Mouse (Mus musculus) liver, postnatal 0 days (tissue): ENCODE measurements at regions not wholly inside any gene's neighbourhood (a gene's known extent, or its start where the extent isn't known, plus 50 kb on each side); places are given as distances from the start of the nearest gene placed in this dataset. TPM values are rescaled to one million over a fixed set of nuclear protein-coding genes. Genes with fewer than 3 reads are reported as not detected.

Source experiments
- ATAC-seq: fragments of 200-750 bp; cut with Nextera tagmentation; 2 replicates; pipeline ENCODE4 v1.8.0; 2017; ENCODE audit warnings: mild to moderate bottlenecking, moderate library complexity
- DNase-seq: peaks from one replicate; pipeline ENCODE4 v3.0.0-alpha.2; 2016
- H3K27ac ChIP-seq: fragments of 300-500 bp; sonication (generic); 2 replicates; pipeline ENCODE4 v1.5.1; 2014; ENCODE audit warnings: antibody characterized with exemption, moderate library complexity, mild to moderate bottlenecking, low read depth
- H3K27me3 ChIP-seq: fragments of 300-500 bp; sonication (generic); 2 replicates; pipeline ENCODE4 v1.6.1; 2014; ENCODE audit warnings: low read length, control low read depth, mixed read lengths; ENCODE audit not compliant: insufficient read depth
- H3K36me3 ChIP-seq: fragments of 300-500 bp; sonication (generic); replicated peaks from 2 replicates; pipeline ENCODE4 v1.6.1; 2014; ENCODE audit warnings: mild to moderate bottlenecking, control low read depth, low read length, moderate library complexity, mixed read lengths; ENCODE audit not compliant: insufficient read depth
- H3K4me1 ChIP-seq: fragments of 300-500 bp; sonication (generic); 2 replicates; pipeline ENCODE4 v1.6.1; 2014; ENCODE audit warnings: antibody characterized with exemption, mild to moderate bottlenecking, control low read depth; ENCODE audit not compliant: insufficient read depth
- H3K4me2 ChIP-seq: fragments of 300-500 bp; sonication (generic); 2 replicates; pipeline ENCODE4 v1.6.1; 2014; ENCODE audit warnings: low read depth, mild to moderate bottlenecking, low read length, moderate library complexity, mixed read lengths
- H3K4me3 ChIP-seq: fragments of 300-500 bp; sonication (generic); 2 replicates; pipeline ENCODE4 v1.5.1; 2014; ENCODE audit warnings: low read depth, low read length
- H3K9ac ChIP-seq: fragments of 300-500 bp; sonication (generic); replicated peaks from 2 replicates; pipeline ENCODE4 v1.6.1; 2014; ENCODE audit warnings: mild to moderate bottlenecking, moderate library complexity
- H3K9me3 ChIP-seq: fragments of 300-500 bp; sonication (generic); 2 replicates; pipeline ENCODE4 v1.6.1; 2016; ENCODE audit warnings: mild to moderate bottlenecking, control low read depth, low read length, mixed read lengths
- CTCF ChIP-seq: sonication (generic); IDR thresholded peaks from 2 replicates; pipeline ENCODE4 v1.5.1; 2016; ENCODE audit warnings: antibody characterized with exemption, low read depth
- EP300 ChIP-seq: IDR thresholded peaks from 2 replicates; pipeline ENCODE4 v1.6.1; 2016; ENCODE audit warnings: antibody characterized with exemption, low read depth, mild to moderate bottlenecking
- WGBS: fragments of 180-500 bp; shearing (Covaris S2); extraction: QIAGEN DNeasy Blood & Tissue Kit; methylation state at CpG from one replicate; pipeline ENCODE4 v1.1.7; 2014; ENCODE audit not compliant: insufficient replicate concordance; 5-methylcytosine and 5-hydroxymethylcytosine counted together
- microRNA-seq: library from miRNA; unstranded; fragments of <30 nt; microRNA quantifications from one replicate; pipeline ENCODE4, GENCODE M21; 2016

GRCm38 (mm10) chr3:46870876-46871275 lies 422.9 kb upstream of the Pabpc4l start:
- Histone ChIP-seq H3K4me2 (no peak overlapping the region), H3K27me3 (no peaks in the 10 kb centered on the region), H3K4me3 (no peak overlapping the region), H3K27ac (no peak overlapping the region), H3K9me3 (no peaks in the 10 kb centered on the region), H3K36me3 (no peaks in the 10 kb centered on the region), H3K4me1 (no peaks in the 10 kb centered on the region), H3K9ac (no peak overlapping the region)
- ATAC-seq (no peak), DNase-seq (no peak)
- no peak for TF ChIP-seq EP300
- TF ChIP-seq CTCF = no peak

- H3K4me3 ChIP-seq = no peak overlapping the region
- WGBS = 76% methylated on average over 2 of the region's 2 CpGs
- H3K9ac ChIP-seq = no peak overlapping the region
- H3K4me1 ChIP-seq = no peaks in the 10 kb centered on the region
- DNase-seq (no peak), ATAC-seq (no peak)
- H3K4me2 ChIP-seq = no peak overlapping the region
- no peaks in the 10 kb centered on the region for H3K9me3 ChIP-seq
- TF ChIP-seq EP300 = no peak
- no peak for TF ChIP-seq CTCF
- H3K27me3 ChIP-seq = no peaks in the 10 kb centered on the region
- no peak overlapping the region for H3K27ac ChIP-seq
- H3K36me3 ChIP-seq = no peaks in the 10 kb centered on the region
Measured at GRCm38 (mm10) chr3:46869576-46870295, 421.7 kb upstream of the Pabpc4l start.

GRCm38 (mm10) chr3:46848400-46848983 lies 400.5 kb upstream of the Pabpc4l start:
- TF ChIP-seq EP300 (no peak), CTCF (no peak)
- ATAC-seq = no peak
- WGBS = 60% methylated on average over 7 of the region's 7 CpGs

GRCm38 (mm10) chr3:46828676-46829075 lies 380.7 kb upstream of the Pabpc4l start:
- Histone ChIP-seq H3K9me3 (no peaks in the 10 kb centered on the region), H3K27ac (no peak overlapping the region), H3K9ac (no peak overlapping the region), H3K27me3 (no peaks in the 10 kb centered on the region), H3K36me3 (no peaks in the 10 kb centered on the region), H3K4me1 (no peaks in the 10 kb centered on the region), H3K4me3 (no peak overlapping the region), H3K4me2 (no peak overlapping the region)
- DNase-seq = no peak
- no peak for TF ChIP-seq EP300
- no peak for TF ChIP-seq CTCF
- 78% methylated on average over 3 of the region's 3 CpGs for WGBS
- no peak for ATAC-seq

More at GRCm38 (mm10) chr3:46848400-46848983, 400.5 kb upstream of the Pabpc4l start:
- no peak for DNase-seq
- Histone ChIP-seq H3K4me1 (no peaks in the 10 kb centered on the region), H3K27ac (no peak overlapping the region), H3K36me3 (no peaks in the 10 kb centered on the region), H3K9ac (no peak overlapping the region), H3K4me2 (no peak overlapping the region), H3K9me3 (no peaks in the 10 kb centered on the region), H3K4me3 (no peak overlapping the region), H3K27me3 (no peaks in the 10 kb centered on the region)

Small RNAs in the stretch of these regions (microRNA-seq; reads per million reads assigned to microRNA genes)
- not detected for gene Mir6379
